Mouse (Mus musculus) kidney, postnatal 14 days (tissue): ENCODE measurements at regions not wholly inside any gene's neighbourhood (a gene's known extent, or its start where the extent isn't known, plus 50 kb on each side); places are given as distances from the start of the nearest gene placed in this dataset.

Experiments used
- DNase-seq: peaks from one replicate; pipeline ENCODE4 v3.0.0; 2022; ENCODE audit warnings: mixed read lengths

DNA sequence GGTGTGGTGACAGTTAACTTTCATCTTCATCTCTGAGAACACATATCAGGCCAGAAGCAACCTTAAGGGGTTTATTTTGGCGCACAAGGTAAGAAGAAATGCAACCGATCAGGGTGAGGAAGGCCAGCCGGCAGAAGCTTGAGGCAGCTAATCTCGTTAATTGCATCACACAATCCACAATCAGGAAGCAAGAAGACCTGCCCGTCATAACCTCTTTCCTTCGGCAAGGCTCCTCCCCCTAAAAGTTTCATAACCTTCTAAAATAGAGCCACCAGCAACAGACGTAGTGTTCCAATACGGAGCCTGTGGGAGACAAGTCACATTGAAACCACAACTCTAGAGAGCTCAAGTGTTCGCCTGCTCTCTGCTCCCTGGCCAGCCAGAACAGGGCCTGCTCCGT is 91.4 kb downstream of the Dyrk2 start:
- DNase-seq: no peak

GRCm38 (mm10) chr10:118780831-118781569 is 89.0 kb downstream of the Dyrk2 start:
- DNase-seq: no peak

DNA sequence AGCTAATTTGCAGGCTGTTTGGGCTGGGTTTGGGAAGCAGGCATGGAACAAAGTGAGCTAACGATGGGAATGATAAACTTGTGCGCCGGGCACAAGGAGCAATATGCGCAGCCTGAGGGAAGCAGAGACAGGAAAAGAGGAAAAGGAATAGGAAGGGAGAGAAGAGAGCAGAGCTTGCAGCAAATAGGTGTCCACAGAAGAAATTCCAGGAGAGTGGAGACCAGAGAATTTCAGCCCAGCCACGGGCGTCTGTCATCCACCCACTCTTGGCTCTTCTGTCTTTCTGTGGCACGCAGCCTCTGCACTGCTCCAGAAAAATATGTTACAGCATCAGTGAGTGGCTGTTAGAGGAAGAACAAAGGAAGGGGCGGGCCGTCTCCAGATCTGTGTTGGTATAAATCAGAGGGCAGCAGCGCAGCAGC is 88.2 kb downstream of the Dyrk2 start:
- DNase-seq: no peak

DNA sequence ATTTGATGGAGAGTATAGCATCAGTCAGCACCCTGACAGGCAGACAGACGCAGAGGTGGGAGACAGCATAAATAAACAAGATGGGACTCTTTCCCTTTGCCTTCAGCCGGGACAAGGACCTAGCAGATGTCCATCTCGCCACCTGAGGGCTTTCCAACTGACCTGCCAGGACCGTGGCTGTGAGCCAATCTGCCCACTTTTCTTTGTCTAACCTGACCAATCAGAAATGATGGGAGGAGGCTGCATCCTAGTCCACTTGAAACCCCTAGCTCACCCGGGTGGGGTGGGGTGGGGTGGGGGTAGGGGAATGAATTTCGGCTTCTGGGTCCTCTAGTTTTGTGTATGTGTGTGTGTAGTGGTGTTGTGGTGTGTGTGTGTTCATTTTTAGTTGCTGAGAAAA is 87.4 kb downstream of the Dyrk2 start:
- no peak for DNase-seq

- no peak for DNase-seq
Observed at GRCm38 (mm10) chr10:118787280-118787690, 82.7 kb downstream of the Dyrk2 start.

DNA sequence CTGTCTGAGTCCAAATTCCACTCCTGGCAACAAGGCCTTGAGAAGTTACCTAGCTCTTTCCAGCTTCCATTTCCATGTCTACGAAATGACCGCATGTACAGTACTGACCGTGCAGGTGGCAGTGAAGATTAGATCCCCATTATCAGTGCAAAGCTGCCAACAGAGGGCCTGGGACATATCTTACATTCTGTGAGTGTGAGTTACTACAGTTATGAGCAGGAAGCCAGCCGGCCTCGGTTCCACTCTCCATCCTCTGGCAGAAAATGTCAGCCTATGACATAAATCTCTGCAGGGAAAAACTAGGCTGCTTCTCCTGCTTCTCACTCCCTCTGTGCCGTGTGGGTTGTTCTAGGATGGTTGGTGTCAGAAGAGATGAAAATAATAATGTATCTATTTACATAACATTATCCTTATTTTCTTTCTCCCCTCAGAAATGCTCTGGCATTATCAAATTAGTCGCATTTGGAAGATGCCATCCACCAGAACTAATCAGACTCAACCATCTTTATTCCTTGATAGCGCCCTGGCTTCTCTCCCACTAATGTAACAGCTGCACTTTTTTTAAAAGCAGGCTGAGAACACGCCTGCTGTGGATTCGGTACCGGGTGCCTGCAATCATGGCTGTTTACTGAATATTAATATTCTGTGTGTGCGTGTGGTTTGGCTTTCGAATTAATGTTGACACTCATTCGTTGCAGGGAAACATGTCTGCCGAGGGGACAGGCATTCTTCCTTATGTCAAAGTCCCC is 77.5 kb downstream of the Dyrk2 start:
- DNase-seq: no peak

- DNase-seq: no peak
Observed at GRCm38 (mm10) chr10:118793794-118794193, 76.2 kb downstream of the Dyrk2 start.

DNA sequence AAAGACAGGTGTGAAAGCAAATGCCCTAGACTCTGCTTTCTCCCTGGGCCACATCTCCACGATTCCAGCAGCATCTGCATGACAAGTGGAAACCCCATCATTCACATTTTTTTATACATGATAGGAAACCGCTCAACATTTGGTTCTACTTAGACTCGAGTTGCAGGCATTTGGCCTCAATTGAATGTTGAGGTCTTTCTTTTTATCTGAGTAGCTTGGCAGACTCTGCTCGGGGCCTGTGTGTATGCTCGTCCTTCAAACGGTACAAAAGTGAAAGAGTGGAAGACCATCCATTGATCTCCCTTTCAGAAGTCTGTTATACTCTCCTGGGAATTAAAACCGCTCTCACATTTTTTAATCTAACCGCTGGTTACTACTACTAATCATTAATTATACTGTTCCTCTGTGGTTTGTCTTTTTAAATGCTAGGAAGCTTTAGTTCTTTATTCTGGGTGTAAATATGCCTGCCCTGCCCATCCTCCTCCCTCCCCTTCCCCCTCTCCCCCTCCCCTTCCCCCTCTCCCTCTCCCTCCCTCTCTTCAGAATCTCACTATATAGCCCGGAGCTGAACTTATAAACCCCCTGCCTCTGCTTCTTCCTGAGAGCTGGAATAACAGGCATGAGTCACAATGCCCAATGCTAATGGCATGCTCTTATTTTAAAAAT is 75.5 kb downstream of the Dyrk2 start:
- no peak for DNase-seq

GRCm38 (mm10) chr10:118795061-118795407 is 75.0 kb downstream of the Dyrk2 start:
- no peak for DNase-seq

DNA sequence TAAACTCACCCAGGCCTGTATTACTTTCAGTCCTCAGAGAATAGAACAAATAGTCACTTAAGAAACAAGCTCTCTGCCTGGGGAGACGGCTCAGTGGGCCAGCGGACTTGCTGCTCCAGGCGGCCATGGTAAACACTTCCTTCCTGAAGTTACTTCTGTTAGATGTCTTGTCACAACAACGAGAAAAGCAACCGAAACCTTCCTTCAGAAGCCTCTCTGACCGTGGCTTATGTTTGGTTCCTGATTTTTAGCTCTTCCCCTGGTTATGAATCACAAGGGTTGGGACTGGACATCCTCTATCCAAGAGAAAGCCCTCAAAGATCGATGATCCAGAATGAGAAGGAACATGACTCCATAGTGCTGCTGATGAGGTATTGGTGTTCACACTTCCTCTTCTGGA is 73.5 kb downstream of the Dyrk2 start:
- no peak for DNase-seq

DNA sequence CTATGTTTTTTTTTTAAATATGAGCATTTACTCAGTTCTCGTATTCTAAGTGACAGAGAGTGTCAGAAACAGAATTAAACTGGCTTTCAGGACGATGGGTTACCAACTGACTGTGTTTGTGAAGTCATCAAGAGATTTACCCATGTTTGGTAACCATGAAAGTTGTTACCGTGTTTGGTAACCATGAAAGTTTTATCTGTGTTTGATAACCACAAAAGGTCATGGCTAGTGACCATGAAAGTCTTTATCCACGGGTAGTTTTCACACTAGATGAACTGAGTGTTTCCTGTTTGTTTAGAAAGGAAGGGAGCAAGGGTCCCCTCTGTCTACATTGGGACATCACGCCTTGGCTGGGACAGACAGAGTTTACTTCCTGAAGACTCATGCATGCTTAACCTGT is 72.8 kb downstream of the Dyrk2 start:
- DNase-seq: no peak

- no peak for DNase-seq
Observed at GRCm38 (mm10) chr10:118799767-118800166, 70.2 kb downstream of the Dyrk2 start.

DNA sequence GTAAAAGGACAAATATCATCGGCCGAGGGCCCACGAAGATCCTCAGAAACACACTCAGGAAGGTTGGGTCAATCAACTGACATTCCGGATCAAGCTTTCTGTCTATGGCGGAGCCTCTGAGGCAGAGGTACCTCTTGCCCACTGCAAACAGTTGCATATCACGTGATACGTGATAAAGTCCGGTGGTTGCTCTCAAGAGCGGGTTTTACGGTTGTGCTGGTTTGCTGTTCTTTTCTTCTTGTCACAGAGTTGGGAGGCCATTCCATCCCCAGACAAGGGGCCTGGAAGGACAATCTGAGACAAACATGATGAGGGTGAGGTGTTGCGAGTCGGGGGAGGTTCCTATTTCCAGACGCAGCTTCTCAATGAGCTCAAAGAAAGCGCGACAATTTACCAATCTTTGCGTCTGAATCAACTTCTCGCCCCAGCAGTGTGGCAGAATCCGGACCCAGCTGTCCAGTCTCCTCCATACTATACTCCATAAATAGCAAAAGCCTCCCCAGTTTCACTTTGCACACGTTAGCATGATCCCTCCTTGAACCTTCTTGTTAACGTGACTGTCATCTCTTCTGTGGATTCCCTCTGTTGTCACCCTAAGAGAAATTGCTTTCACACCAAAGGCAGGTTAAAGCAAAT is 66.0 kb downstream of the Dyrk2 start:
- no peak for DNase-seq

DNA sequence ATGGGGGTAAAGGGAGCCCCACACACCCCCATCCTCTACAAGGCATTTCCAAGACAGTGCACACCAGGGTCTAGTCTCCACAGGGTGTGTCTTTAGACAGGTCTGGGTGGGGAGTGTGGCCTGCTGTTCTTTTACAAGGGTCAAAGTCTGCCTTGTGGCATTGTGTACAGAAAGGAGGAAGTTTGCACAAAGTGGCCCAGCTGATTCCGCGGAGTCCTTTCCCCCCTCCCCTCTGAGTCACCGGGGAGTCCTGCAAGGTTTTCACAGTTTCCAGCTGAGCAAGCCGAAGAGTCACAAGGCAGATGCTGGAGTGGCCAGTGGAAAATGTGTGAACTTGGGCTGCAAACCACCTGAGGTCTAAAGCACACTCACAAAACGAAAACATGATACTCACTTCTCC is 65.4 kb downstream of the Dyrk2 start:
- DNase-seq: peak; percentile 48
